9 mouse cellular contexts compared by ENCODE assay signal in the genomic region with DNA sequence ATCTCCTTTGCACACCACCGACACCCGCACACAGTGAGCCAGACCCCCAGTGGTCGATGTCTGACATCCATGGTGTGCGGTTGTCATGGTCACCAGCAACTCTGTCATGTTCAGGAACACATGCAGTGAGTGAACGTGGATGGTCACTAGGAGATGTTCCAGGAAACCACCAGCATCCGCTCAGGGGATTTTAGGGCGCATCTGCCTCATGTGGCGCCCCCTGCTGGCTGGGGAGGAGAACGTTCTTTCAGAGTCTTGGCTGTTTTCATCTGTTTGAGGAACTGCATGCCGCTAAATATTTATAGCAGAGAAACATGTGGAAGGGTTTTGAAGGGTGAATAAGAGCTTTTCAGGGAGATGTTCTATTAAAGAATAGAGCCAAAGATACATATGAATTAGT.
DNase-seq lines count a peak whose midpoint lies in the region; ATAC-seq and TF ChIP-seq lines count a peak whose summit lies in the region.
"Had no signal": no experiment of that assay in that cellular context is flagged by ENCODE, and none has a peak within 500 bp of the region (broad histone marks: within the 10 kb centered on the region; RNA-seq: fewer than 3 reads in every experiment).

No protein-coding gene starts in this region.

- no peak overlapping the region for H3K4me3 ChIP-seq in left cerebral cortex, adult 2 months
- H3K4me3 ChIP-seq in midbrain, embryonic 14.5 days (replicated peaks; ENCODE audit: low read depth, low read length): no peak overlapping the region

- no peak overlapping the region for H3K4me2 ChIP-seq in midbrain, embryonic 14.5 days (ENCODE audit: low read length)

- intact Hi-C loops in left cerebral cortex, adult 2 months (cut with DNase I): loop anchor here (2.0 to 5.0 kb wide), 2 partner anchors 66 to 170 kb away; partner anchors contain the start of gene Sez6l

- no peak for ATAC-seq in midbrain, embryonic 14.5 days (ENCODE audit: low FRiP score, low TSS enrichment)

- peak; percentile 44 for DNase-seq in adrenal gland, postnatal 14 days
- DNase-seq in adrenal gland, postnatal 4 days (ENCODE audit: low spot score in 2 of 2): no peak
- peak; percentile 24 to 51 for DNase-seq in left cerebral cortex, adult 2 months (ENCODE audit: extremely low spot score in 1 of 2, low spot score in 2 of 2)
- no peak for DNase-seq in left cerebral cortex, adult 11 months (ENCODE audit: low spot score)
- peak; percentile 32 for DNase-seq in adrenal gland, postnatal 25 days
- DNase-seq in lung, postnatal 10 days: peak; percentile 44
- no peak for DNase-seq in c-Kit-positive CD71-positive TER-119-positive erythroid progenitor cells, embryonic 14.5 days (ENCODE audit: low spot score)
- no peak for DNase-seq in midbrain, embryonic 14.5 days
- DNase-seq: thymus, postnatal 36 days had no signal

- no peaks in the 10 kb centered on the region for H3K36me3 ChIP-seq in midbrain, embryonic 14.5 days (ENCODE audit: control insufficient read depth, insufficient read depth, low read length)

- 60% methylated on average over 10 of the region's 10 CpGs for WGBS in midbrain, embryonic 14.5 days

- no peaks in the 10 kb centered on the region for H3K27me3 ChIP-seq in midbrain, embryonic 14.5 days (ENCODE audit: control insufficient read depth, insufficient read depth, low read length)

- H3K27ac ChIP-seq in left cerebral cortex, adult 2 months: no peak overlapping the region
- H3K27ac ChIP-seq in midbrain, embryonic 14.5 days (replicated peaks; ENCODE audit: low read depth, low read length): no peak overlapping the region

- no peaks in the 10 kb centered on the region for H3K9me3 ChIP-seq in midbrain, embryonic 14.5 days (ENCODE audit: control insufficient read depth, low read length)

- TF ChIP-seq CTCF in left cerebral cortex, adult 2 months (IDR thresholded peaks at IDR 0.05): peak; percentile 74

- no peak overlapping the region for H3K9ac ChIP-seq in midbrain, embryonic 14.5 days (replicated peaks; ENCODE audit: low read length)

- peaks cover 10% of the 10 kb centered on the region for H3K4me1 ChIP-seq in midbrain, embryonic 14.5 days (ENCODE audit: control insufficient read depth, insufficient read depth, low read length)

Comparison
In these comparisons a context has a peak if more than half of its experiments do, and no peak if none do; other contexts are left out.
1. DNase-seq: peak in adrenal gland, postnatal 14 days (single experiment), left cerebral cortex, adult 2 months (2 of 2), adrenal gland, postnatal 25 days (single experiment) and lung, postnatal 10 days (single experiment); none in adrenal gland, postnatal 4 days (0 of 2), left cerebral cortex, adult 11 months (single experiment), c-Kit-positive CD71-positive TER-119-positive erythroid progenitor cells, embryonic 14.5 days (single experiment) and midbrain, embryonic 14.5 days (single experiment).